Comparison of ENCODE assay signal across 13 mouse cellular contexts in the genomic region with DNA sequence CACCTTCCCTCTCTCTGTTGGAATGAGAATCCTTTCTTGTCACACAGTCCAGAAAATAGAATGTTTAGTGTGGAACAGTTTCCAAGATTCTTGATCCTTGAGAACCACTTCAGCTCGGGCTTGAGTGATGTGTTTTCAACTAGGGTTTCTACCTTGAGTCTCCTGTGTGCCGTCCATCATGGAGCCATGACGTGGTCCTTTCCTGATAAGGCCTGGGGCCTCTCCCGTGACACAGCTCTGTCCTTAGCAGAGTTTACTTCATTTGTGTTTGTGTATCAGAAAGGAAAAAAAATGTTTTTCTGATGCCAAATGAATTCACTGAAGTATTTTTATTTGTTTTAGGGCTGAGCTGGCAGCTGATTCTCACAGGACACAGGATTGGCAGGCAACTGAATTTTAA.
"Had no signal": no experiment of that assay in that cellular context is flagged by ENCODE, and none has a peak within 500 bp of the region (broad histone marks: within the 10 kb centered on the region; RNA-seq: fewer than 3 reads in every experiment).

No protein-coding gene starts in this region.

- DNase-seq: kidney, postnatal 10 days; kidney, postnatal 4 days; lung, adult 18-20 months; lung, postnatal 10 days; right cerebral cortex, adult 18-20 months; thymus, adult 2 months; thymus, postnatal 25 days had no signal

- H3K9ac ChIP-seq: limb, embryonic 13.5 days; liver, embryonic 14.5 days; midbrain, embryonic 12.5 days had no signal

- H3K36me3 ChIP-seq: limb, embryonic 13.5 days; midbrain, embryonic 12.5 days had no signal

- H3K4me2 ChIP-seq: limb, embryonic 13.5 days; midbrain, embryonic 12.5 days had no signal

- H3K9me3 ChIP-seq: limb, embryonic 13.5 days; midbrain, embryonic 12.5 days had no signal

- H3K4me3 ChIP-seq: layer of hippocampus, adult 2 months; limb, embryonic 13.5 days; midbrain, embryonic 12.5 days had no signal

- H3K4me1 ChIP-seq: midbrain, embryonic 12.5 days had no signal

- H3K27me3 ChIP-seq: limb, embryonic 13.5 days; midbrain, embryonic 12.5 days had no signal

- ATAC-seq: midbrain, embryonic 16.5 days had no signal

- H3K27ac ChIP-seq: layer of hippocampus, adult 2 months; limb, embryonic 13.5 days; liver, embryonic 14.5 days; midbrain, embryonic 12.5 days; stomach, postnatal 0 days had no signal
